Mouse (Mus musculus): ENCODE data around the gene Frmd8. TPM values are rescaled to one million over a fixed set of nuclear protein-coding genes. Genes with fewer than 3 reads are reported as not detected.

Frmd8 gene
- total RNA-seq, 2 experiments from 2014 or later: 7.1 to 7.7 TPM

DNA sequence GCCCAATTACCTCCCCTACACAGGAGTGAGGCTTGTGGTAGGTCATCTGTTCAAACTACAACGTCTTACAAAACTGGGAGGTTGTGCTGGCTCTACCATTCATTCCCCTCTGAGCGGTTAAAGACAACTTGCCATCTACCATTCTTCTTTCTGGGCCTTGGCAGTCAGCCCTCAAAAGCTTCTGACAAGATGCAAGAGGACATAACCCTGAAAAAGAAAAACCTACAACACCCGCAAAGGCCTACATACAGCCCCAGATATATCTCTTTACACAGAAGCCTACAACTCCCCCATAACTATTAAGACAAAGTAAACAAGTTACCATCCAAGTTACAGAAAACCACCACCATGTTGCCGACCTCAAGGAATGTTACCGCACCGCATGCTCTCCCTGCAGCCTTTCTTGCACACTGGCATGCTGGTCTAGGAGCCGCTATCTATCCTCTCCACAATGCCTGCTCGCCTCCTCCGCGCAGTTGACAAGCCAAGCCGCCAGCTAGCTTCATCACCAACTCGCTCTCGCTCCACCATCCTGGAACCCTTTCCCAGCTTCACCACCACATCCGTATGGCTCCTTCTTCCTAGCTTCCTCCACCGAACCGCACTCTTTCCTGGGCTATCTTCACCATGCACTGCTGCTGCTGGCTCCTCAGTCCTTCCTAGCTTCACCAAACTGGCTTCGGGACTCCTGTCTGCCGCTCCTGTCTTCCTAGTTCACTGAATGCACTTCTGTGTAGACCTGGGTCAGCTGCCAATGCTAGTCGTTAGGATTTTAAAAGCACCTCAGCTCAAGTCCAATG, 74.2 kb downstream of the Frmd8 start:
- intact Hi-C loops (cut with DNase I; ENCODE audit: low total_unique reads): loop anchor here (2.0 kb wide), 1 partner anchor 44 kb away; no protein-coding TSS in a partner anchor
- DNase-seq: no peak

DNA sequence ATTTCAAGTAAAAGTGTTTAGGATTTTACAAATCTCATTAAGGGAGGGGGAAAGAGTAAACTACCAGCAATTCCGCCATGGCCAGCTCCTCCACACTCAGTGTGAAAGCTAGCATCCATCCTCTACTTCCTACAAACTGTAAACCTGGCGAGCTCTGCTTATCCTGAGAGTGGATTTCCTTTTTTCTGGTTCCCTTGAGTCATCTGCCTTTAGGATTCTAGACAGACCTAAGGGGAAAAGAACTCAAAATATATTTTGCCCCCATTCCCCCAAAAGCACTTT, 74.8 kb downstream of the Frmd8 start:
- no peak for DNase-seq
- intact Hi-C loops (cut with DNase I; ENCODE audit: low total_unique reads): loop anchor here (2.0 kb wide), 1 partner anchor 45 kb away; no protein-coding TSS in a partner anchor

Other genes with a start within 250 kb of the Frmd8 start
- gene Rela, start 237.8 kb downstream of the Frmd8 start, total RNA-seq (2021): 10 to 100 TPM; 17.1 to 21.9 TPM
- 10 to 100 TPM; 19.3 to 22.4 TPM for gene Sipa1, start 211.6 kb downstream of the Frmd8 start, total RNA-seq (2021)
- gene Map3k11, start 186.5 kb downstream of the Frmd8 start, total RNA-seq (2021): 10 to 100 TPM; 16.7 TPM
- gene Pcnx3, start 186.4 kb downstream of the Frmd8 start, total RNA-seq (2021): 10 to 100 TPM; 15.3 to 17.6 TPM
- not detected for gene Kcnk7, start 170.9 kb downstream of the Frmd8 start, total RNA-seq (2021)
- 100 to 1,000 TPM; 246 to 269 TPM for gene Ehbp1l1, start 149.0 kb downstream of the Frmd8 start, total RNA-seq (2021)
- 10 to 100 TPM; 29.6 to 32.9 TPM for gene Fam89b, start 145.6 kb downstream of the Frmd8 start, total RNA-seq (2021)
- gene Ltbp3, start 134.4 kb downstream of the Frmd8 start, total RNA-seq (2021): 10 to 100 TPM; 57.0 to 66.4 TPM
- 10 to 100 TPM; 56.8 to 64.9 TPM for gene Scyl1, start 103.9 kb downstream of the Frmd8 start, total RNA-seq (2021)
- gene Slc25a45, start 2.5 kb upstream of the Frmd8 start, total RNA-seq (2021): 1 to 10 TPM; 2.1 to 2.3 TPM
- gene Tigd3, start 18.9 kb upstream of the Frmd8 start, total RNA-seq (2021): under 1 TPM; 0.42 to 0.66 TPM
- 10 to 100 TPM; 71.9 to 78.2 TPM for gene Dpf2, start 37.7 kb upstream of the Frmd8 start, total RNA-seq (2021)
- 10 to 100 TPM; 14.4 to 18.3 TPM for gene Cdc42ep2, start 49.5 kb upstream of the Frmd8 start, total RNA-seq (2021)
- gene Pola2, start 88.9 kb upstream of the Frmd8 start, total RNA-seq (2021): 10 to 100 TPM; 10.9 to 13.2 TPM
- not detected for gene Slc22a20, start 110.9 kb upstream of the Frmd8 start, total RNA-seq (2021)
- 10 to 100 TPM; 77.0 to 81.1 TPM for gene Capn1, start 140.6 kb upstream of the Frmd8 start, total RNA-seq (2021)
- 10 to 100 TPM; 13.5 to 15.9 TPM for gene Syvn1, start 171.3 kb upstream of the Frmd8 start, total RNA-seq (2021)
- 10 to 100 TPM; 29.1 to 30.6 TPM for gene Mrpl49, start 182.5 kb upstream of the Frmd8 start, total RNA-seq (2021)
- gene Fau, start 182.6 kb upstream of the Frmd8 start, total RNA-seq (2021): 100 to 1,000 TPM; 481 to 546 TPM
- 1 to 10 TPM; 9.2 to 9.9 TPM for gene Znhit2, start 185.9 kb upstream of the Frmd8 start, total RNA-seq (2021)
- gene Tm7sf2, start 193.1 kb upstream of the Frmd8 start, total RNA-seq (2021): 1 to 10 TPM; 3.7 to 4.5 TPM
- 10 to 100 TPM; 20.4 to 24.0 TPM for gene Vps51, start 202.0 kb upstream of the Frmd8 start, total RNA-seq (2021)
- gene Tmem262, start 204.8 kb upstream of the Frmd8 start, total RNA-seq (2021): not detected
- gene Gm28374, start 207.0 kb upstream of the Frmd8 start, total RNA-seq (2021): not detected
- 10 to 100 TPM; 11.9 to 14.6 TPM for gene Zfpl1, start 209.7 kb upstream of the Frmd8 start, total RNA-seq (2021)
- 1 to 10 TPM in 1 of 2 experiments, under 1 TPM in 1; 0.84 to 1.3 TPM for gene Cdca5, start 209.7 kb upstream of the Frmd8 start, total RNA-seq (2021)
- not detected for gene AC131692.1, start 219.1 kb upstream of the Frmd8 start, total RNA-seq (2021)
- gene Naaladl1, start 230.5 kb upstream of the Frmd8 start, total RNA-seq (2021): not detected
- 10 to 100 TPM in 1 of 2 experiments, 1 to 10 TPM in 1; 8.8 to 14.4 TPM for gene Sac3d1, start 243.4 kb upstream of the Frmd8 start, total RNA-seq (2021)